Mouse (Mus musculus): ENCODE measurements around the gene Atp6v1g1.

DNA sequence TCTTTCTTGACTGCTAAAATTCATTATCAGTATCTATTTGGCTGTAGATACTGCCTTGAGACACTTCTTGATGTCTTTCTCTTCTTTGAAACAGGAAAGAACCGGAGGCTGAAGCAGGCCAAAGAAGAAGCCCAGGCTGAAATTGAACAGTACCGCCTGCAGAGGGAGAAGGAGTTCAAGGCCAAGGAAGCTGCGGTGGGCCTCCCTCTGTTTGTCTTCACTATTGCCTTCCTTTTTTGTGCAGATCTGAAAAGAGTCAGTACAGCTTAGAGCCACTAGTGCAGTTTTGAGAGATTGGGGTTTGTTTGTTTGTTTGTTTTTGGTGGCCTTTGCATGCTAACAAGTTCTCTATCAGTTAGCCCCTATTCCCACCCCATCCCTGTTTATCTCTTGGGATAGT lies 3.9 kb downstream of the Atp6v1g1 start:
- no peak for TF ChIP-seq CTCF (conservative IDR thresholded peaks at IDR 0.05; ENCODE audit: insufficient read depth, insufficient read length, low read depth, low read length)
- TF ChIP-seq POLR2A (IDR thresholded peaks at IDR 0.05; ENCODE audit: low read depth, low read length), result no peak
